ENCODE assay signal across 22 mouse cellular contexts in genomic region chr15:88565806-88566205, GRCm38 (mm10). TPM values are rescaled to one million over a fixed set of nuclear protein-coding genes. Genes with fewer than 3 reads are reported as not detected.
A peak's percentile ranks its signal among the peaks of the same experiment; 100 is the strongest.
DNase-seq lines count a peak whose midpoint lies in the region; ATAC-seq and TF ChIP-seq lines count a peak whose summit lies in the region.
"Had no signal": no experiment of that assay in that cellular context is flagged by ENCODE, and none has a peak within 500 bp of the region (broad histone marks: within the 10 kb centered on the region; RNA-seq: fewer than 3 reads in every experiment).

No protein-coding gene starts in this region.

- no peak for TF ChIP-seq CTCF in cerebellum, adult 2 months (IDR thresholded peaks at IDR 0.05; ENCODE audit: borderline replicate concordance, insufficient read depth, low read depth, low read length)

- no peaks in the 10 kb centered on the region for H3K27me3 ChIP-seq in cerebellum, adult 2 months (ENCODE audit: control insufficient read depth, insufficient read depth, low read length)
- H3K27me3 ChIP-seq in midbrain, embryonic 13.5 days = no peaks in the 10 kb centered on the region
- no peaks in the 10 kb centered on the region for H3K27me3 ChIP-seq in midbrain, embryonic 16.5 days (ENCODE audit: control insufficient read depth, insufficient read depth, low read depth, low read length)
- H3K27me3 ChIP-seq: hindbrain, embryonic 13.5 days had no signal

- H3K4me1 ChIP-seq in cerebellum, adult 2 months (ENCODE audit: control insufficient read depth, insufficient read depth, low read length) = peaks cover 40% of the 10 kb centered on the region
- peaks cover 13% of the 10 kb centered on the region for H3K4me1 ChIP-seq in midbrain, embryonic 13.5 days (replicated peaks)
- H3K4me1 ChIP-seq in midbrain, embryonic 16.5 days (ENCODE audit: control insufficient read depth, insufficient read depth, low read length) = peaks cover 10% of the 10 kb centered on the region

- TF ChIP-seq POLR2A in cerebellum, adult 2 months (IDR thresholded peaks at IDR 0.05; ENCODE audit: borderline replicate concordance, insufficient read depth, low read length) = no peak

- 0 out of 2 replicates have a peak overlapping the region, but pooled peaks have one; percentile 4 for H3K9ac ChIP-seq in midbrain, embryonic 13.5 days (replicated peaks)
- no peak overlapping the region for H3K9ac ChIP-seq in midbrain, embryonic 16.5 days (ENCODE audit: low read depth, low read length)
- H3K9ac ChIP-seq: forebrain, embryonic 13.5 days; forebrain, postnatal 0 days; heart, embryonic 12.5 days; hindbrain, embryonic 13.5 days; intestine, embryonic 15.5 days had no signal

- ATAC-seq in midbrain, embryonic 13.5 days = no peak
- no peak for ATAC-seq in midbrain, embryonic 16.5 days
- ATAC-seq in frontal cortex, adult (ENCODE audit: low TSS enrichment) = no peak; the same call in 1 of the 2 replicates
- ATAC-seq: activated CD4-positive, CD25-positive, alpha-beta regulatory T cell, adult 4 months; forebrain, embryonic 13.5 days; forebrain, postnatal 0 days; intestine, embryonic 15.5 days; Patski had no signal

- H3K4me2 ChIP-seq in midbrain, embryonic 13.5 days (replicated peaks) = no peak overlapping the region
- H3K4me2 ChIP-seq in midbrain, embryonic 16.5 days (ENCODE audit: low read length) = no peak overlapping the region
- H3K4me2 ChIP-seq: forebrain, embryonic 13.5 days; heart, embryonic 12.5 days; hindbrain, embryonic 13.5 days; intestine, embryonic 15.5 days had no signal

- DNase-seq in cerebellum, adult 2 months = peak; percentile 63 to 64
- no peak for DNase-seq in cerebellum, adult 9-10 months
- DNase-seq in cerebellum, adult 9-11 months = peak; percentile 74
- peak; percentile 60 to 74 for DNase-seq in cerebellum, postnatal 25 days
- DNase-seq: adrenal gland, postnatal 14 days; forebrain, postnatal 0 days; gastrocnemius, adult 2 months; gastrocnemius, postnatal 25 days; heart, postnatal 4 days; kidney, adult 18-20 months had no signal

- no peak overlapping the region for H3K4me3 ChIP-seq in cerebellum, adult 2 months (replicated peaks; ENCODE audit: insufficient read depth, low read depth, low read length)
- H3K4me3 ChIP-seq in midbrain, embryonic 13.5 days (replicated peaks) = no peak overlapping the region
- no peak overlapping the region for H3K4me3 ChIP-seq in midbrain, embryonic 16.5 days (ENCODE audit: low read depth, low read length)
- H3K4me3 ChIP-seq: embryonic facial prominence, embryonic 10.5 days; forebrain, embryonic 13.5 days; gastrocnemius, adult 2 months; heart, embryonic 12.5 days; hindbrain, embryonic 13.5 days; intestine, embryonic 15.5 days had no signal

- H3K36me3 ChIP-seq in midbrain, embryonic 13.5 days = no peaks in the 10 kb centered on the region
- no peaks in the 10 kb centered on the region for H3K36me3 ChIP-seq in midbrain, embryonic 16.5 days (ENCODE audit: control insufficient read depth, insufficient read depth, low read length)
- H3K36me3 ChIP-seq: embryonic facial prominence, embryonic 10.5 days; heart, embryonic 12.5 days; hindbrain, embryonic 13.5 days; intestine, embryonic 15.5 days had no signal

- H3K27ac ChIP-seq in cerebellum, adult 2 months (ENCODE audit: insufficient read depth, low read length) = peak overlapping the region; percentile 35
- H3K27ac ChIP-seq in midbrain, embryonic 13.5 days = no peak overlapping the region
- H3K27ac ChIP-seq in midbrain, embryonic 16.5 days (ENCODE audit: low read length) = no peak overlapping the region
- H3K27ac ChIP-seq: embryonic facial prominence, embryonic 10.5 days; forebrain, embryonic 13.5 days; gastrocnemius, adult 2 months; hindbrain, embryonic 13.5 days; intestine, embryonic 15.5 days had no signal

- H3K9me3 ChIP-seq in midbrain, embryonic 13.5 days = no peaks in the 10 kb centered on the region
- no peaks in the 10 kb centered on the region for H3K9me3 ChIP-seq in midbrain, embryonic 16.5 days (replicated peaks; ENCODE audit: control insufficient read depth, low read length, poor library complexity, severe bottlenecking)
- H3K9me3 ChIP-seq: embryonic facial prominence, embryonic 10.5 days; forebrain, embryonic 13.5 days; heart, embryonic 12.5 days; hindbrain, embryonic 13.5 days; intestine, embryonic 15.5 days had no signal

- WGBS in cerebellum, adult 2 months = 15% methylated on average over 4 of the region's 4 CpGs
- WGBS in midbrain, embryonic 13.5 days = 66% methylated on average over 4 of the region's 4 CpGs
- 56% methylated on average over 4 of the region's 4 CpGs for WGBS in midbrain, embryonic 16.5 days

RNA-seq across cellular contexts. Expression of gene Zdhhc25, which starts 34.3 kb away (rescaled TPM):
- polyA plus RNA-seq in cerebellum, adult 2 months (2012; rRNA removed) = not detected in 2 replicates
- polyA plus RNA-seq in midbrain, embryonic 13.5 days (2015; fragmentation: Nextera tagmentation; extraction: Ambion mirVana) = not detected in 2 replicates
- not detected in 2 replicates for polyA plus RNA-seq in midbrain, embryonic 16.5 days (2015; fragmentation: Nextera tagmentation; extraction: Ambion mirVana)
- polyA plus RNA-seq: activated CD4-positive, CD25-positive, alpha-beta regulatory T cell, adult 4 months; embryonic facial prominence, embryonic 10.5 days; embryonic facial prominence, embryonic 14.5 days; forebrain, embryonic 13.5 days; forebrain, postnatal 0 days; heart, embryonic 12.5 days; heart, embryonic 16.5 days; hindbrain, embryonic 13.5 days; intestine, embryonic 15.5 days; Patski had no signal
